Mouse (Mus musculus): Measurements from ENCODE around the gene Epha6. TPM values are rescaled to one million over a fixed set of nuclear protein-coding genes. Genes with fewer than 3 reads are reported as not detected.
"Not testable (repeated sequence)": the region's sequence is repeated elsewhere in the genome, so short reads cannot be mapped to it uniquely, and the experiment has no call there.

The Epha6 gene
- total RNA-seq, 2 experiments from 2014 or later: 0.37 TPM; not detected in 1

DNA sequence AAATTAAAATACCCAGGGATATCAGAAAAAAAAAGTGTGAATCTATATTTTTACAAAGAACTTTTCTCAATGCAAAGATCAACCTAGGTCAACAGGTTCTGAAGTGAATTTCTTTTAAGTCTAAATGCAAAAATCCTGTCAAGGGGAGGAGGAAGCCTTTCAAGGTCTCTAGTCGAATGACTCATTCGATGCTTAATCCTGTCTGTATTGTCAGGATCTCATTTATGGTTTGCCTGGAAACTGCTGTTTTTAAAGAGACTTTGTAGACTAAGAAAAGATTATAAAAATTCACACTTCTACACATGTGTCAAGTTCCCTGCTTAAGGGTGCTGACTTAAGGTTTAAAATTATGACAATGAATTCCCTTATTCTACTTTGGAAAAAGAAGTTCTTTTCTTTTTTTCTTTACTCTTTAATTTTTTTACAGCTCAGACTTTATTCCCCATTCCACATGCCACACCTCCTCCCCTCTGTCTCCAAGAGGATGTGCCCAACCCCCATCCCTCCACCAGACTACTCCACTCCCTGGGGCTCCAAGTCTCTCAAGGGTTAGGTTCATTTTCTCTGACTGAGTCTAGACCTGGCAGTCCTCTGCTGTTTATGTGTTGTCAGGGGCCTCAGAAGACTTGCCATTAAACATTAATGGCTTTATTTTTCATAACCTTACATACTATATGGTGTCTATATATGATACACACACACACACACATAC, 598.3 kb downstream of the Epha6 start:
- no peak for ATAC-seq (ENCODE audit: poor library complexity, severe bottlenecking)

DNA sequence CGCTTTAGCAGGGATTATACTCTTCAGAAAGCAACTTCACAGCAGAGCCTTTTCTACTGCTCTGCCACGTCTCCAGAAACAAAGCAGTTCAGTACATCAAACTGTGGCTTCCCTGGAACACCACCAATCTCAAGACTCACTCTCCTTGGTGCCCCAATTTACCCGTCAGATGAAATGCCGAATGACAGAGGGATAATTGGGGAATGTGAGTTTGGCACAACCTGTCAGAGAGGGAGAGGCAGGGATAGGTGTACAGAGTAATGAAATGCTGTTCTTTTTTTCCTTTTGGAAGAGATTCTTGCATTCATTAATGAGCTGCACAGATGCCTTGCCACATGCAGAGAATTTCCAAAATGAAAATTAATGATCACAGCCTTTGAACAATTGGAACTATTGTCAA, 635.5 kb downstream of the Epha6 start:
- ATAC-seq (ENCODE audit: poor library complexity, severe bottlenecking): no peak

DNA sequence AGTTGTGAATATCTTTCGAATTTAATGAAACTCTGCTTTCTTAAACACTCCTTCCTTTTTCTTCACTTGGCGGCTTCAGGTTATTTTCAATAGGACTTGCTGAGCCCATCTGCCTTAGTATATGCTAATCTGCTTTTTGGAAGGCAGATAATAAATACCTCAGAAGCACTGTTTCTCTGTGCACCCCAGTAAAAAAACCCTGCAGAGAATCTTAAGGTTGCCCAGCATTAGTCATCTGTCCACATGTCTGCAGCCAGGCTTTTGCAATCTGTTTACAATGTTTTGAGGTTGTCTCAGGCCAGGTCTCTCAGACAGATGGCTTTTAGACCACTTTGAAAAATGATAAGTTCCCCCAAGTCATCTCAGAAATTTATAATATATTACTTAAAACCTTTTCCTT, 649.6 kb downstream of the Epha6 start:
- no peak for ATAC-seq (ENCODE audit: poor library complexity, severe bottlenecking)

GRCm38 (mm10) chr16:59923696-59924095, 681.6 kb downstream of the Epha6 start:
- ATAC-seq (ENCODE audit: poor library complexity, severe bottlenecking): no peak

GRCm38 (mm10) chr16:59880073-59880472, 725.3 kb downstream of the Epha6 start:
- no peak for ATAC-seq (ENCODE audit: poor library complexity, severe bottlenecking)

GRCm38 (mm10) chr16:59871792-59872191, 733.5 kb downstream of the Epha6 start:
- no peak for ATAC-seq (ENCODE audit: poor library complexity, severe bottlenecking)

DNA sequence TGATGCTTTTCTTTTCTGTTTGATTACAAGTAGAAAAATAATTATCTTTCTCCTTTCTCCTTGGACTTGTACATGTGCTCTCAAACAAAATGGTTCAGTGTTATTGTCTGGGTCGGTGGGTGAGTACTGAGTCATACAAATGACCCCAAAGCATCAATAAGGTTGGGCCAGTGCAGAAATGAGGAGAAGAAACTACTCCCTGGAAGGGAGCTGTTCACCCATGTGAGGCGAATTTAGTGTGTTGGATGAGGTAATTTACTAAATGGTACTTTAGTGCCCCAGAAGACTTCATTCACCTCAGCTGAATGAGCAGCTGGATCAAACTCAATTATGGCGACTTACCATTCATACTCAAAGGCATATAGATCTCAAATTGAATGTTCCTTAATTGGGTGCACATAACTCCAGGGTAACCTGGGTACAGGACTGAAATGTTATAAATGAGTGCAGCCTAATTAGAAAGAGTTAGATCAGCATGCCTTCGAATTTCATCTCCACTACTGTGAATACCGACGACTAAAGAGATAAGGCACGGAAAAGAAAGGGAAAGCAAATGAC, 751.1 kb downstream of the Epha6 start:
- ATAC-seq (ENCODE audit: poor library complexity, severe bottlenecking): no peak

- ATAC-seq (ENCODE audit: poor library complexity, severe bottlenecking): no peak
Measured at GRCm38 (mm10) chr16:59852689-59853088, 752.6 kb downstream of the Epha6 start.

DNA sequence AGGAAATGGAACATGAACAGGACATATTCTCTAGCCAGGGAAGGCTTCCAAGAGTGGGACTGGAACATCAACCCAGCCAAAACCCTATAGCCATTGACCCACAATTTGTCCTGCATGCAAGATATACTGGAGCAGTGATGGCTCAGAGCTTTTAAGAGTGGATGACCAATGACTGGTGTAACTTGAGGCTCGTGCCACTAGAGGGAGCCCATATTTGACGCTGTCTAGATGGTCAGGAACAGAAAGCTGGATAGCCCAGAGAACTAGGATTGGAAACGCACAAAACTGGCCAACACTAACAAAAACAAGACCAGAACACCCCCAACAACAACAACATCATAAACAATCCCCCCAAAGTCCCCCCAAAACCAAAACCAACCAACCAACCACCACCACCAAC, 758.8 kb downstream of the Epha6 start:
- no peak for ATAC-seq (ENCODE audit: poor library complexity, severe bottlenecking)

GRCm38 (mm10) chr16:59836778-59837177, 768.6 kb downstream of the Epha6 start:
- ATAC-seq (ENCODE audit: poor library complexity, severe bottlenecking): no peak

DNA sequence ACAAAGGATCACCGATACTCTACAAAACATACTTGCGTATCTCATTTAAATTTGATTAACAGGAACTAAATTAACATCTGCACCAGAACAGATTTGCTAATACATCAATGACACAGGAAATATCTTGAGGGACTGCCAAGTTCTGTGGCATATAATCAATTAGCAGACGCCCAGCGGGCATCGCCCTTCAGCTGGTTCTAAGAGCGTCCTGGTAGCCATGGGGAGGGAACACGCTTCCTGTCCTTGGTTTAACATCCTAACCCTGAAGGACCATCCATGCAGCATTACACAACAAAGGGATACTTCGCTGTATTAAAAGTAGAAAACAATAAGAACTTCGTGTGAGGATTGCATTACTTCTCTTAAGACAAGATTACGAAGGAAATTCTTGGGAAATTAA, 769.0 kb downstream of the Epha6 start:
- no peak for ATAC-seq (ENCODE audit: poor library complexity, severe bottlenecking)

DNA sequence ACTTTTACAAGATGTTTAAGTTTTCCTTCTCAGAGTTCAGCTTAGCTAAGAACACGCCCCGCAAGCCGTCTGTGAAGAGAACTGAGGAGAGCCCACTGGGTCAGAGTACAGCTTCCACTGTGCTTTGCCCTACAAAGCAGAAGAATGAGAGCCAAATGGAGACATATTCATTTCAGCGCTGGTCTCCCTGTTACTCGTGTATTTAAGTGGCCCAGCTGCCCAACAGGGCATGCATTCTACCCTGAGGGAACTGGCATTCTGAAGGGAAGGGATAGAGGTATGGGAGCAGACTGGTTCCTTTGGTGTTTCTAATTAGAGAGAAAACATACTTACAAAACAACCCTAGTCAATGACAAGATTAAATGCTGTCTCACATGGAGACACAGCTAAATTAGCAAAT, 772.9 kb downstream of the Epha6 start:
- ATAC-seq (ENCODE audit: poor library complexity, severe bottlenecking): no peak

- ATAC-seq (ENCODE audit: poor library complexity, severe bottlenecking): no peak
Measured at GRCm38 (mm10) chr16:59829655-59830054, 775.7 kb downstream of the Epha6 start.

GRCm38 (mm10) chr16:59799790-59800189, 805.5 kb downstream of the Epha6 start:
- ATAC-seq (ENCODE audit: poor library complexity, severe bottlenecking): not testable (repeated sequence)

- ATAC-seq (ENCODE audit: poor library complexity, severe bottlenecking): no peak
Measured at GRCm38 (mm10) chr16:59772297-59772696, 833.0 kb downstream of the Epha6 start.

- no peak for ATAC-seq (ENCODE audit: poor library complexity, severe bottlenecking)
Measured at GRCm38 (mm10) chr16:59770421-59770820, 834.9 kb downstream of the Epha6 start.

GRCm38 (mm10) chr16:59769936-59770335, 835.4 kb downstream of the Epha6 start:
- no peak for ATAC-seq (ENCODE audit: poor library complexity, severe bottlenecking)

DNA sequence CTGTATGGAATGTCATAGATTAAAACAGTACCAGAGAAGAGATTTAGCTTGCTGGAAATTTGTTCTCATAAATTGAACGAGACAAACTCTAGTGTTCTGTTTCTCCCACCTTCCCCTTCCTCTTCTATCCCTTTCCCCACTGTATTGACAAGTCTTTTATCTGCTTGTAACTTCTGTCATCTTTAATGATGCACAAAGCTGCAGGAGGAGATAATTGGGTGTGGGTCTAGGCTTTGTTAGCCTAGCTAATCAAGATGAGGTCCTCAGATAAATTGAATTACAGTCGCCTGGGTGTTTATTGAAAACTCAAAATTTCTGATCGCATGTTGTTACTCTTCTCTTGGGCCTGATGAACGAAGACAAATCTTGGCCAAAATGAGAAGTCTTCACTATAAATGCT, 844.5 kb downstream of the Epha6 start:
- ATAC-seq (ENCODE audit: poor library complexity, severe bottlenecking): no peak

DNA sequence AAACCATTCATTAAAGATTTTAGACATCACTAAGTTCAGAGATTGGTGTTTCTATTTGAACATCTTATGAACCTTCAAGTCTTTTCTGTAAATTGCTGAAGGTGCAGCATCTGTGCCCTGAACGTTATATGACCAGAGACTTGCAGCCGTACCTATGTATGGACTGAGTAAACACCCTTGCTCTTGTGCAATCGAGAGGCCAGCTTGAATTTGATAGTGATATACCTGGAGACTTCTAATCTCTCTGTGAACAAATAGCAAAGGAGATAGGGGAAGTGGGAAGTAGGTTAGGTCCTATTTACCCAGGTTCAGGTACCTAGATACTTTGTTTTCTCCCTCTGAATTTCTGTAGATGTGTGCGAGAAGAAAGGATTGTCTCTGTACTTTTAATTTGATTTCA, 854.4 kb downstream of the Epha6 start:
- no peak for ATAC-seq (ENCODE audit: poor library complexity, severe bottlenecking)

DNA sequence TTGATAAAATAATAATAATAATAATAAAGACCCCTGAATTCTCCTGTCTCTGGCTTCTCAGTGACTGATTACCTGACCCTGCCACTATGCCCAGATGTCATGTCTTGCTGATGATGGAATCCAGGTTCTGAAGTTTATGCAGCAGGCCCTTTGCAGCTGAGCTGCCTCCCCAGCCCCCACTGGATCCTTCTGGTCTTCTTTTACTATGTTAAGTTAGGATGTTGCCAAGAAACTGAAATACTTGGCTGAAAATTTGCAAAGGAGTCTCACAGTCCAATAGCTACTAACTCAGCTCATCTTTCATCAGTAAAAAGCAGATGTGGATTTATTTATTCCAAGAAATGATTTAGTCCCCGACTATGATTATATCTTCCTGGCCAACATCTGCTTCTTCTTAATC, 861.7 kb downstream of the Epha6 start:
- ATAC-seq (ENCODE audit: poor library complexity, severe bottlenecking): no peak

DNA sequence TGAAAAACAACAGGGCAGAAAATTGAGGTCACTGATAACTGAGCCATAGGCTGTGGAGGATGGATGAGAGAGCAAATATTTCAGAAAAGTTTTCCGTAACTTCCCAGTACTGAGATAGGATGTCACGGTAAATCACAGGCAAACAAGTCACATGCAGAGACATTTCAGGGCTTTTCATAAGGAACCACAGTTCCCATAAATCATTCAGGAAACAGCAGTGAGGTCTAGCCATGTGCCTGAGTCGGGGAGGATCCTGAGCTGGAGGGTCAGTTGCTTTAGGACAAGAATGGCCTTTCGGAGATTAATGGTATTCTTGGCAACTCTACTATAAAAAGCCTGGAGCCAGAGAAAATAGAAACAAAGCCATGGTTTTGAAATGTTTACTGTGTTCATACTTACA, 889.8 kb downstream of the Epha6 start:
- no peak for ATAC-seq (ENCODE audit: poor library complexity, severe bottlenecking)

DNA sequence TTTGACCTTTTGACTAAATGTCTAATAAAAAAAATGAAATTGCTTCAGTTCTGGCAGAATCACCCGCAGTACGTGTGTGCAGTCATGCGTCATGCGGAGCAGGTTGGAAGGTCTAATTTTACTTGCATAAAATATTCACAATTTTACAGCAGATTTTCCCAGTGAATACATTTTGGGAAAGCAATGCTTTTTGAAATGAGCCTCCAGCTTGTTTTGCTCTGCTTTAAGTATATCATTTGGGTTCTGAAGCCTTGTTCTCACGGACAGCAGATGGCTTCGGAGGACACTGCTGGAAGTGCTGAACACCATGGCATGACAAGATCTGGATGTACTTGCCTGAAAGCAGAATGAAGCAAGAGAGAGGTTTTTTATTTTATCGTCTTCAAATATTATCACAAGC, 912.1 kb downstream of the Epha6 start:
- ATAC-seq (ENCODE audit: poor library complexity, severe bottlenecking): no peak

- ATAC-seq (ENCODE audit: poor library complexity, severe bottlenecking): no peak
Measured at GRCm38 (mm10) chr16:59689120-59689519, 916.2 kb downstream of the Epha6 start.

All from megakaryocyte, adult 5-6 weeks (primary cell).